ENCODE assay signal across 24 mouse cellular contexts in genomic region chr10:79739234-79739633, GRCm38 (mm10). TPM values are rescaled to one million over a fixed set of nuclear protein-coding genes. Genes with fewer than 3 reads are reported as not detected.
A peak's percentile ranks its signal among the peaks of the same experiment; 100 is the strongest.
DNase-seq lines count a peak whose midpoint lies in the region; ATAC-seq and TF ChIP-seq lines count a peak whose summit lies in the region.
"Had no signal": no experiment of that assay in that cellular context is flagged by ENCODE, and none has a peak within 500 bp of the region (broad histone marks: within the 10 kb centered on the region; RNA-seq: fewer than 3 reads in every experiment).

No protein-coding gene starts in this region.

- no peak overlapping the region for H3K4me2 ChIP-seq in intestine, postnatal 0 days (replicated peaks; ENCODE audit: low read depth)
- no peak overlapping the region for H3K4me2 ChIP-seq in intestine, embryonic 16.5 days (ENCODE audit: low read depth, low read length)
- H3K4me2 ChIP-seq: embryonic facial prominence, embryonic 15.5 days; heart, embryonic 12.5 days had no signal

- WGBS in intestine, postnatal 0 days = 97% methylated on average over 28 of the region's 28 CpGs
- WGBS in intestine, embryonic 16.5 days = 94% methylated on average over 28 of the region's 28 CpGs
- 94% methylated on average over 28 of the region's 28 CpGs for WGBS in cerebellum, adult 2 months

- DNase-seq in R1 (ENCODE audit: low read depth, low spot score) = peak; percentile 77
- no peak for DNase-seq in cerebellum, adult 2 months
- DNase-seq: adrenal gland, adult 8-10 months; adrenal gland, postnatal 36 days; cerebellum, adult 8-10 months; cerebellum, postnatal 14 days; embryo, embryonic 11 days; heart, adult 18-20 months; heart, postnatal 36 days; kidney, adult 18-20 months had no signal

- H3K4me1 ChIP-seq in intestine, postnatal 0 days (replicated peaks; ENCODE audit: control insufficient read depth, insufficient read depth, low read length) = no peaks in the 10 kb centered on the region
- 0 out of 2 replicates have a peak, but pooled peaks cover 2% of the 10 kb centered on the region for H3K4me1 ChIP-seq in intestine, embryonic 16.5 days (ENCODE audit: control insufficient read depth, insufficient read depth, low read length)
- peaks cover 19% of the 10 kb centered on the region for H3K4me1 ChIP-seq in cerebellum, adult 2 months (ENCODE audit: control insufficient read depth, insufficient read depth, low read length)
- H3K4me1 ChIP-seq: embryonic facial prominence, embryonic 15.5 days had no signal

- no peak for TF ChIP-seq POLR2A in cerebellum, adult 2 months (IDR thresholded peaks at IDR 0.05; ENCODE audit: borderline replicate concordance, insufficient read depth, low read length)

- no peak for ATAC-seq in intestine, postnatal 0 days
- ATAC-seq in intestine, embryonic 16.5 days = no peak
- peak; percentile 13; the same call in 1 of the 2 replicates for ATAC-seq in megakaryocyte-erythroid progenitor cell, adult 5-6 weeks (replicated peaks; ENCODE audit: low FRiP score, low TSS enrichment, poor library complexity, severe bottlenecking)
- no peak for ATAC-seq in megakaryocyte, adult 5-6 weeks (ENCODE audit: poor library complexity, severe bottlenecking)
- ATAC-seq: forebrain, embryonic 14.5 days; Patski had no signal

- H3K4me3 ChIP-seq in intestine, postnatal 0 days (ENCODE audit: low read depth, low read length) = no peak overlapping the region
- no peak overlapping the region for H3K4me3 ChIP-seq in intestine, embryonic 16.5 days (ENCODE audit: low read length)
- H3K4me3 ChIP-seq in cerebellum, adult 2 months (replicated peaks; ENCODE audit: insufficient read depth, low read depth, low read length) = no peak overlapping the region
- H3K4me3 ChIP-seq: embryonic facial prominence, embryonic 15.5 days; erythroblast, embryonic 14.5 days; forebrain, embryonic 10.5 days; heart, embryonic 12.5 days had no signal

- no peak overlapping the region for H3K9ac ChIP-seq in intestine, postnatal 0 days (ENCODE audit: low read depth, low read length)
- H3K9ac ChIP-seq in intestine, embryonic 16.5 days (ENCODE audit: low read depth, low read length) = no peak overlapping the region
- H3K9ac ChIP-seq: embryonic facial prominence, embryonic 15.5 days; heart, embryonic 12.5 days had no signal

- TF ChIP-seq CTCF in intestine, postnatal 0 days (IDR thresholded peaks at IDR 0.05; ENCODE audit: low read depth) = no peak
- TF ChIP-seq CTCF in cerebellum, adult 2 months (IDR thresholded peaks at IDR 0.05; ENCODE audit: borderline replicate concordance, insufficient read depth, low read depth, low read length) = no peak

- no peaks in the 10 kb centered on the region for H3K27me3 ChIP-seq in intestine, postnatal 0 days (replicated peaks; ENCODE audit: control insufficient read depth, insufficient read depth, low read length)
- no peaks in the 10 kb centered on the region for H3K27me3 ChIP-seq in intestine, embryonic 16.5 days (replicated peaks; ENCODE audit: control insufficient read depth, insufficient read depth, low read length)
- H3K27me3 ChIP-seq in cerebellum, adult 2 months (ENCODE audit: control insufficient read depth, insufficient read depth, low read length) = no peaks in the 10 kb centered on the region
- H3K27me3 ChIP-seq: embryonic facial prominence, embryonic 15.5 days; Patski had no signal

- no peaks in the 10 kb centered on the region for H3K9me3 ChIP-seq in intestine, postnatal 0 days (ENCODE audit: control insufficient read depth)
- H3K9me3 ChIP-seq in intestine, embryonic 16.5 days (ENCODE audit: control insufficient read depth, low read length) = peaks cover 56% of the 10 kb centered on the region

- H3K36me3 ChIP-seq in intestine, postnatal 0 days (ENCODE audit: control insufficient read depth, insufficient read depth) = peaks cover 97% of the 10 kb centered on the region
- peaks cover 90% of the 10 kb centered on the region for H3K36me3 ChIP-seq in intestine, embryonic 16.5 days (ENCODE audit: control insufficient read depth, insufficient read depth, low read length)

- peak overlapping the region; percentile 1; the same call in 1 of the 2 replicates for H3K27ac ChIP-seq in intestine, postnatal 0 days (ENCODE audit: low read depth, low read length)
- H3K27ac ChIP-seq in intestine, embryonic 16.5 days (ENCODE audit: low read length) = no peak overlapping the region
- H3K27ac ChIP-seq in cerebellum, adult 2 months (ENCODE audit: insufficient read depth, low read length) = no peak overlapping the region
- H3K27ac ChIP-seq: embryonic facial prominence, embryonic 15.5 days; forebrain, embryonic 10.5 days had no signal

RNA-seq across cellular contexts. Expression of gene Polrmt, which starts 7.1 kb away (rescaled TPM):
- polyA plus RNA-seq in intestine, postnatal 0 days (2015; fragmentation: Nextera tagmentation; extraction: Ambion mirVana) = 18.7 and 20.1 TPM in 2 replicates
- 38.8 and 40.5 TPM in 2 replicates for polyA plus RNA-seq in intestine, embryonic 16.5 days (2015; fragmentation: Nextera tagmentation; extraction: Ambion mirVana)
- total RNA-seq in megakaryocyte-erythroid progenitor cell, adult 5-6 weeks (2014; fragmentation: Nextera tagmentation) = 45.2 and 51.7 TPM in 2 replicates
- 17.6 and 21.2 TPM in 2 replicates for total RNA-seq in megakaryocyte-erythroid progenitor cell, adult 5-6 weeks (2017)
- 74.7 and 80.4 TPM in 2 replicates for polyA plus RNA-seq in cerebellum, adult 2 months (2012; rRNA removed)
- total RNA-seq in megakaryocyte, adult 5-6 weeks (2015) = 20.9 and 27.8 TPM in 2 replicates
- total RNA-seq in megakaryocyte, adult 5-6 weeks (2017) = 9.7 and 12.6 TPM in 2 replicates

RNA-seq across cellular contexts. Expression of gene Fgf22, which starts 15.6 kb away (rescaled TPM):
- 0.13 TPM in 1 of 2 replicates, not detected in the other for polyA plus RNA-seq in intestine, postnatal 0 days (2015; fragmentation: Nextera tagmentation; extraction: Ambion mirVana)
- polyA plus RNA-seq in intestine, embryonic 16.5 days (2015; fragmentation: Nextera tagmentation; extraction: Ambion mirVana) = 0.26 TPM in 1 of 2 replicates, not detected in the other
- not detected in 2 replicates for total RNA-seq in megakaryocyte-erythroid progenitor cell, adult 5-6 weeks (2014; fragmentation: Nextera tagmentation)
- total RNA-seq in megakaryocyte-erythroid progenitor cell, adult 5-6 weeks (2017) = not detected in 2 replicates
- 10.6 and 11.1 TPM in 2 replicates for polyA plus RNA-seq in cerebellum, adult 2 months (2012; rRNA removed)
- total RNA-seq in megakaryocyte, adult 5-6 weeks (2015) = not detected in 2 replicates
- total RNA-seq in megakaryocyte, adult 5-6 weeks (2017) = not detected in 2 replicates
- total RNA-seq: adrenal gland, postnatal 36 days; common myeloid progenitor, adult 5-6 weeks; gastrocnemius, adult 8-10 months; gastrocnemius, postnatal 4 days; heart, adult 18-20 months; heart, postnatal 36 days had no signal
- polyA plus RNA-seq: erythroblast, embryonic 14.5 days had no signal

RNA-seq across cellular contexts. Expression of gene Hcn2, which starts 22.8 kb away (rescaled TPM):
- 0.38 and 0.43 TPM in 2 replicates for polyA plus RNA-seq in intestine, postnatal 0 days (2015; fragmentation: Nextera tagmentation; extraction: Ambion mirVana)
- polyA plus RNA-seq in intestine, embryonic 16.5 days (2015; fragmentation: Nextera tagmentation; extraction: Ambion mirVana) = 0.04 TPM in 1 of 2 replicates, not detected in the other
- total RNA-seq in megakaryocyte-erythroid progenitor cell, adult 5-6 weeks (2014; fragmentation: Nextera tagmentation) = 0.50 TPM in 1 of 2 replicates, not detected in the other
- not detected in 2 replicates for total RNA-seq in megakaryocyte-erythroid progenitor cell, adult 5-6 weeks (2017)
- polyA plus RNA-seq in cerebellum, adult 2 months (2012; rRNA removed) = 227 and 270 TPM in 2 replicates
- 0.04 TPM in 1 of 2 replicates, not detected in the other for total RNA-seq in megakaryocyte, adult 5-6 weeks (2015)
- total RNA-seq in megakaryocyte, adult 5-6 weeks (2017) = not detected in 2 replicates
- total RNA-seq: common myeloid progenitor, adult 5-6 weeks had no signal
- polyA plus RNA-seq: forebrain, embryonic 10.5 days; heart, embryonic 12.5 days; heart, embryonic 16.5 days had no signal

RNA-seq across cellular contexts. Expression of gene Rnf126, which starts 27.5 kb away (rescaled TPM):
- polyA plus RNA-seq in intestine, postnatal 0 days (2015; fragmentation: Nextera tagmentation; extraction: Ambion mirVana) = 41.2 and 43.5 TPM in 2 replicates
- polyA plus RNA-seq in intestine, embryonic 16.5 days (2015; fragmentation: Nextera tagmentation; extraction: Ambion mirVana) = 39.7 and 56.6 TPM in 2 replicates
- 76.0 and 106 TPM in 2 replicates for total RNA-seq in megakaryocyte-erythroid progenitor cell, adult 5-6 weeks (2014; fragmentation: Nextera tagmentation)
- 16.2 and 20.8 TPM in 2 replicates for total RNA-seq in megakaryocyte-erythroid progenitor cell, adult 5-6 weeks (2017)
- 126 and 127 TPM in 2 replicates for polyA plus RNA-seq in cerebellum, adult 2 months (2012; rRNA removed)
- total RNA-seq in megakaryocyte, adult 5-6 weeks (2015) = 30.4 and 34.0 TPM in 2 replicates
- 12.5 and 13.0 TPM in 2 replicates for total RNA-seq in megakaryocyte, adult 5-6 weeks (2017)

RNA-seq across cellular contexts. Expression of gene Bsg, which starts 34.9 kb away (rescaled TPM):
- 888 and 937 TPM in 2 replicates for polyA plus RNA-seq in intestine, postnatal 0 days (2015; fragmentation: Nextera tagmentation; extraction: Ambion mirVana)
- polyA plus RNA-seq in intestine, embryonic 16.5 days (2015; fragmentation: Nextera tagmentation; extraction: Ambion mirVana) = 1,158 and 1,189 TPM in 2 replicates
- 361 and 460 TPM in 2 replicates for total RNA-seq in megakaryocyte-erythroid progenitor cell, adult 5-6 weeks (2014; fragmentation: Nextera tagmentation)
- 350 and 443 TPM in 2 replicates for total RNA-seq in megakaryocyte-erythroid progenitor cell, adult 5-6 weeks (2017)
- polyA plus RNA-seq in cerebellum, adult 2 months (2012; rRNA removed) = 1,261 and 1,264 TPM in 2 replicates
- 289 and 306 TPM in 2 replicates for total RNA-seq in megakaryocyte, adult 5-6 weeks (2015)
- total RNA-seq in megakaryocyte, adult 5-6 weeks (2017) = 194 and 196 TPM in 2 replicates

Comparison
In these comparisons a context has a peak if more than half of its experiments do, and no peak if none do; other contexts are left out.
1. RNA of gene Hcn2, which starts 22.8 kb away (polyA plus RNA-seq): 227 to 270 TPM in cerebellum, adult 2 months; 0.38 to 0.43 TPM in intestine, postnatal 0 days and 0.04 TPM in intestine, embryonic 16.5 days; every median in the first group is over 100 times any median in the second.